Mouse (Mus musculus): ENCODE measurements around the gene Odf2. TPM values are rescaled to one million over a fixed set of nuclear protein-coding genes. Genes with fewer than 3 reads are reported as not detected.

Gene Odf2
- polyA plus RNA-seq, 1 experiment: 257 TPM

- Histone ChIP-seq H3K9ac (ENCODE audit: low read depth, poor library complexity, severe bottlenecking) (peak overlapping the region; percentile 93), H3K4me1 (ENCODE audit: control insufficient read depth, insufficient read depth, low read length) (no peaks in the 10 kb centered on the region)
- TF ChIP-seq POLR2A (IDR thresholded peaks at IDR 0.05; ENCODE audit: insufficient read depth, low read length): no peak
- TF ChIP-seq EP300 (IDR thresholded peaks at IDR 0.05; ENCODE audit: insufficient read depth, low read depth, low read length): no peak
- no peak for TF ChIP-seq CTCF (IDR thresholded peaks at IDR 0.05; ENCODE audit: low read depth, low read length)
Measured at GRCm38 (mm10) chr2:29964354-29965249, 75.6 kb downstream of the Odf2 start.

DNA sequence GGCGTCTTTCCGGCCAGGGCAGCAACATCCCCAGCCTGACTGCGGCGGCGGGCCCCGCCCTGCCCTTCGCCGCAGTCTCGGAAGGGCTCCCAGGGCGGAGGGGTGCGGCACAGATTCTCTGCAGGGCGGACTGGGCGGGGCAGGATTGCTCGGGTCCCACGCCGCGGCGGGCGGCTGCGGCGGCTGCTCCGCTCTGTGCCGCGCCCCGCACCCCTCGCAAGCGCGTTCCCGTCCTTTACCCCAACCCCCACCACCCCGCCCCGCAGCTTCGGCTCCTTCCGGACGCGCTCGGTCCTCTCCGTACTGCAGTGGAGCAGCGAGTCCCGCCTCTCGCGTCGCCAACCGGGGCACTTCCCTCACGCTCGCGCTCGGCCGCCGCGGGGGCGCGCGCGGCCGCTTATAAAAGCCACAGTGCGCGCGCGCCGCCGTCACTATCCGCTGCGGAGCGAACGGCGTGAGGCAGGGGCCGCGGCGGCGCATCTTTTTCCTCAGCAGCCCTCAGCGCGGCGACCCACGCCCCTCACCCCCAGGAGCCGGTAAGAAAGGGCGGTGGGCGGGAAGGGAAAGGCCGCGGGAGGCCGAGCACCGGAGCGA, 76.3 kb downstream of the Odf2 start, which contains the start of gene Sptan1:
Sptan1 (plus strand) TSS at position 311 of the 594 bp plus-strand sequence.
- Histone ChIP-seq H3K9ac (ENCODE audit: low read depth, poor library complexity, severe bottlenecking) (peak within 1 kb of the TSS; percentile 93), H3K4me3 (ENCODE audit: low read depth, low read length) (peak within 1 kb of the TSS; percentile 85), H3K36me3 (ENCODE audit: control insufficient read depth, insufficient read depth, low read length, poor library complexity, severe bottlenecking) (peaks cover 5% of the 10 kb centered on the region; the same call in 1 of the 2 replicates), H3K4me1 (ENCODE audit: control insufficient read depth, insufficient read depth, low read length) (no peaks in the 10 kb centered on the region), H3K9me3 (replicated peaks; ENCODE audit: control insufficient read depth, insufficient read depth, low read length, poor library complexity, severe bottlenecking) (no peaks in the 10 kb centered on the region), H3K27me3 (ENCODE audit: control insufficient read depth, insufficient read depth, low read length, poor library complexity, severe bottlenecking) (no peaks in the 10 kb centered on the region), H3K27ac (ENCODE audit: insufficient read depth, low read length) (peak within 1 kb of the TSS; percentile 26)
- TF ChIP-seq POLR2A (IDR thresholded peaks at IDR 0.05; ENCODE audit: insufficient read depth, low read length) (no peak), CTCF (IDR thresholded peaks at IDR 0.05; ENCODE audit: low read depth, low read length) (no peak), EP300 (IDR thresholded peaks at IDR 0.05; ENCODE audit: insufficient read depth, low read depth, low read length) (0 out of 2 replicates have a peak, but pooled peaks have one; percentile 57)

More at GRCm38 (mm10) chr2:29964354-29965249, 75.6 kb downstream of the Odf2 start:
- no peaks in the 10 kb centered on the region for H3K27me3 ChIP-seq (ENCODE audit: control insufficient read depth, insufficient read depth, low read length, poor library complexity, severe bottlenecking)
- peak overlapping the region; percentile 26 for H3K27ac ChIP-seq (ENCODE audit: insufficient read depth, low read length)
- no peaks in the 10 kb centered on the region; the same call in 1 of the 2 replicates for H3K36me3 ChIP-seq (ENCODE audit: control insufficient read depth, insufficient read depth, low read length, poor library complexity, severe bottlenecking)
- H3K4me3 ChIP-seq (ENCODE audit: low read depth, low read length): peak overlapping the region; percentile 85
- no peaks in the 10 kb centered on the region for H3K9me3 ChIP-seq (replicated peaks; ENCODE audit: control insufficient read depth, insufficient read depth, low read length, poor library complexity, severe bottlenecking)

GRCm38 (mm10) chr2:29965906-29966305, 76.9 kb downstream of the Odf2 start:
- peaks cover 5% of the 10 kb centered on the region; the same call in 1 of the 2 replicates for H3K36me3 ChIP-seq (ENCODE audit: control insufficient read depth, insufficient read depth, low read length, poor library complexity, severe bottlenecking)
- H3K27ac ChIP-seq (ENCODE audit: insufficient read depth, low read length): no peak overlapping the region
- TF ChIP-seq EP300 (IDR thresholded peaks at IDR 0.05; ENCODE audit: insufficient read depth, low read depth, low read length): no peak
- no peak for TF ChIP-seq CTCF (IDR thresholded peaks at IDR 0.05; ENCODE audit: low read depth, low read length)
- no peak for TF ChIP-seq POLR2A (IDR thresholded peaks at IDR 0.05; ENCODE audit: insufficient read depth, low read length)
- no peaks in the 10 kb centered on the region for H3K9me3 ChIP-seq (replicated peaks; ENCODE audit: control insufficient read depth, insufficient read depth, low read length, poor library complexity, severe bottlenecking)
- no peaks in the 10 kb centered on the region for H3K27me3 ChIP-seq (ENCODE audit: control insufficient read depth, insufficient read depth, low read length, poor library complexity, severe bottlenecking)
- no peaks in the 10 kb centered on the region for H3K4me1 ChIP-seq (ENCODE audit: control insufficient read depth, insufficient read depth, low read length)
- peak overlapping the region; percentile 93 for H3K9ac ChIP-seq (ENCODE audit: low read depth, poor library complexity, severe bottlenecking)
- peak overlapping the region; percentile 85 for H3K4me3 ChIP-seq (ENCODE audit: low read depth, low read length)

- TF ChIP-seq CTCF (IDR thresholded peaks at IDR 0.05; ENCODE audit: low read depth, low read length) (no peak), POLR2A (IDR thresholded peaks at IDR 0.05; ENCODE audit: insufficient read depth, low read length) (no peak), EP300 (IDR thresholded peaks at IDR 0.05; ENCODE audit: insufficient read depth, low read depth, low read length) (no peak)
- no peaks in the 10 kb centered on the region for H3K4me1 ChIP-seq (ENCODE audit: control insufficient read depth, insufficient read depth, low read length)
- H3K36me3 ChIP-seq (ENCODE audit: control insufficient read depth, insufficient read depth, low read length, poor library complexity, severe bottlenecking): peaks cover 5% of the 10 kb centered on the region; the same call in 1 of the 2 replicates
- H3K4me3 ChIP-seq (ENCODE audit: low read depth, low read length): no peak overlapping the region
- peak overlapping the region; percentile 93; the same call in 1 of the 2 replicates for H3K9ac ChIP-seq (ENCODE audit: low read depth, poor library complexity, severe bottlenecking)
- H3K9me3 ChIP-seq (replicated peaks; ENCODE audit: control insufficient read depth, insufficient read depth, low read length, poor library complexity, severe bottlenecking): no peaks in the 10 kb centered on the region
- H3K27ac ChIP-seq (ENCODE audit: insufficient read depth, low read length): no peak overlapping the region
- H3K27me3 ChIP-seq (ENCODE audit: control insufficient read depth, insufficient read depth, low read length, poor library complexity, severe bottlenecking): no peaks in the 10 kb centered on the region
Measured at GRCm38 (mm10) chr2:29966826-29967225, 77.8 kb downstream of the Odf2 start.

- H3K9ac ChIP-seq (ENCODE audit: low read depth, poor library complexity, severe bottlenecking): no peak overlapping the region
- H3K9me3 ChIP-seq (replicated peaks; ENCODE audit: control insufficient read depth, insufficient read depth, low read length, poor library complexity, severe bottlenecking): no peaks in the 10 kb centered on the region
- no peak overlapping the region for H3K4me3 ChIP-seq (ENCODE audit: low read depth, low read length)
- H3K36me3 ChIP-seq (ENCODE audit: control insufficient read depth, insufficient read depth, low read length, poor library complexity, severe bottlenecking): peaks cover 5% of the 10 kb centered on the region; the same call in 1 of the 2 replicates
- H3K4me1 ChIP-seq (ENCODE audit: control insufficient read depth, insufficient read depth, low read length): no peaks in the 10 kb centered on the region
- no peak overlapping the region for H3K27ac ChIP-seq (ENCODE audit: insufficient read depth, low read length)
- no peaks in the 10 kb centered on the region for H3K27me3 ChIP-seq (ENCODE audit: control insufficient read depth, insufficient read depth, low read length, poor library complexity, severe bottlenecking)
- TF ChIP-seq POLR2A (IDR thresholded peaks at IDR 0.05; ENCODE audit: insufficient read depth, low read length): no peak
- no peak for TF ChIP-seq CTCF (IDR thresholded peaks at IDR 0.05; ENCODE audit: low read depth, low read length)
- TF ChIP-seq EP300 (IDR thresholded peaks at IDR 0.05; ENCODE audit: insufficient read depth, low read depth, low read length): no peak
Measured at GRCm38 (mm10) chr2:29967768-29968167, 78.7 kb downstream of the Odf2 start.

Data from ES-Bruce4 (cell line).